ENCODE assay signal across 8 mouse cellular contexts in the genomic region with DNA sequence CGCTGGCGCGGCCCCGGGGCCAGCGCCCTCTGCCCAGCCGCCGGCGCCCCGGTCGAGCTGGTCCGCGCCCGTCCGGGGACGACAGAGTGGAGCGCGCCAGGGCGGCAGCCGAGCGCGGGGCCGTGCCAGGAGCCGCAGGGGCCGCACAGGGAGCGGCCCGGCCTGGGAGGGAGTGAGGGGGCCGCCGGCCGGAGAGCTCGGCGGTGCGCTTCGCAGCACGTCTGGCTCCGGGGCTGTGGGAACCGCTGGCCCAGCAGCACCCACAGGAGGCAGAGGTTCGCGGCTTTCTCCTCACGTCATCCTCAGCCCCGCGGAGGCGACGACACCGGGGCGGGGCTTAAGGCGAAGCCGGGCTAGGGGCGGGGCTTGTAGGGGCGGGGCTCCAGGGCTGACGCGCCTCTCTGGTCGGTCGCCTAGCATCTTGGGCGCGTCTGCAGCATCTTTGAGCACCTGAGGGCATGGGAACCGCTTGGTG. TPM values are rescaled to one million over a fixed set of nuclear protein-coding genes. Genes with fewer than 3 reads are reported as not detected.
DNase-seq lines count a peak whose midpoint lies in the region; ATAC-seq and TF ChIP-seq lines count a peak whose summit lies in the region.

A gene (minus strand): TSS at position 339 of the 475 bp plus-strand sequence.

- H3K9ac ChIP-seq in heart, embryonic 14.5 days (ENCODE audit: low read length), result peak within 1 kb of the TSS; percentile 84
- H3K9ac ChIP-seq in liver, embryonic 14.5 days (replicated peaks), result peak within 1 kb of the TSS; percentile 53
- H3K9ac ChIP-seq in neural tube, embryonic 12.5 days, result peak within 1 kb of the TSS; percentile 88

- H3K27ac ChIP-seq in heart, embryonic 14.5 days (replicated peaks in 1 of 2; ENCODE audit: control insufficient read depth in 1 of 2, insufficient read depth in 1 of 2, low read depth in 2 of 2, low read length in 2 of 2), result peak within 1 kb of the TSS in 1 of 2 experiments; percentile 65; a peak in 2 of 4 replicates
- H3K27ac ChIP-seq in liver, embryonic 14.5 days, result no peak within 1 kb of the TSS
- H3K27ac ChIP-seq in neural tube, embryonic 12.5 days, result no peak within 1 kb of the TSS

- no peaks in the 10 kb centered on the region for H3K36me3 ChIP-seq in heart, embryonic 14.5 days (ENCODE audit: control insufficient read depth, insufficient read depth, low read length)
- no peaks in the 10 kb centered on the region for H3K36me3 ChIP-seq in liver, embryonic 14.5 days (replicated peaks; ENCODE audit: control insufficient read depth, insufficient read depth, low read depth)
- no peaks in the 10 kb centered on the region for H3K36me3 ChIP-seq in neural tube, embryonic 12.5 days

- peaks cover 2 to 10% of the 10 kb centered on the region in 2 experiments; a peak in 2 of 4 replicates for H3K4me1 ChIP-seq in heart, embryonic 14.5 days (ENCODE audit: control insufficient read depth in 2 of 2, insufficient read depth in 2 of 2, low read length in 2 of 2)
- no peaks in the 10 kb centered on the region for H3K4me1 ChIP-seq in liver, embryonic 14.5 days (replicated peaks; ENCODE audit: control insufficient read depth in 2 of 2, insufficient read depth in 2 of 2, low read length in 1 of 2)
- H3K4me1 ChIP-seq in neural tube, embryonic 12.5 days, result peaks cover 9% of the 10 kb centered on the region; the same call in 1 of the 2 replicates

- peaks cover 12% of the 10 kb centered on the region for H3K27me3 ChIP-seq in heart, embryonic 14.5 days (ENCODE audit: control insufficient read depth, insufficient read depth, low read length)
- peaks cover 27% of the 10 kb centered on the region for H3K27me3 ChIP-seq in liver, embryonic 14.5 days (ENCODE audit: control insufficient read depth, insufficient read depth, low read length)
- H3K27me3 ChIP-seq in neural tube, embryonic 12.5 days (replicated peaks), result peaks cover 5% of the 10 kb centered on the region

- no peaks in the 10 kb centered on the region for H3K9me3 ChIP-seq in heart, embryonic 14.5 days (ENCODE audit: control insufficient read depth, low read length)
- no peaks in the 10 kb centered on the region for H3K9me3 ChIP-seq in liver, embryonic 14.5 days (ENCODE audit: control insufficient read depth, low read length)
- no peaks in the 10 kb centered on the region for H3K9me3 ChIP-seq in neural tube, embryonic 12.5 days

- no peak for TF ChIP-seq EP300 in liver, embryonic 14.5 days (IDR thresholded peaks at IDR 0.05; ENCODE audit: low read depth)

- no peak for TF ChIP-seq CTCF in liver, embryonic 14.5 days (IDR thresholded peaks at IDR 0.05; ENCODE audit: low read depth)

- peak within 1 kb of the TSS; percentile 87 to 92 for H3K4me3 ChIP-seq in heart, embryonic 14.5 days (ENCODE audit: control insufficient read depth in 1 of 2, insufficient read depth in 1 of 2, low read depth in 1 of 2, low read length in 2 of 2)
- peak within 1 kb of the TSS; percentile 51 to 60 for H3K4me3 ChIP-seq in liver, embryonic 14.5 days (ENCODE audit: insufficient read depth in 1 of 2, low read depth in 2 of 2, low read length in 2 of 2)
- peak within 1 kb of the TSS; percentile 90 for H3K4me3 ChIP-seq in neural tube, embryonic 12.5 days

- DNase-seq in CD4-positive helper T cell, adult 2 months (ENCODE audit: low read depth, low spot score), result peak; percentile 85
- peak; percentile 26 for DNase-seq in c-Kit-negative CD71-positive TER-119-positive erythroid progenitor cells, embryonic 14.5 days (ENCODE audit: low read depth, low spot score)
- peak; percentile 30 for DNase-seq in fibroblast of lung, adult 2 months (ENCODE audit: low read depth)
- DNase-seq in kidney, postnatal 14 days, result peak; percentile 89
- DNase-seq in liver, embryonic 14.5 days (ENCODE audit: low read depth in 3 of 3, low spot score in 3 of 3), result peak; percentile 45 to 50 (median 48)
- DNase-seq in telencephalon, adult 2 months (ENCODE audit: low read depth, low spot score), result peak; percentile 75

- WGBS in heart, embryonic 14.5 days, result under 1% methylated on average over 49 of the region's 56 CpGs
- under 1% methylated on average over 53 of the region's 56 CpGs for WGBS in liver, embryonic 14.5 days (ENCODE audit: insufficient replicate concordance)
- WGBS in neural tube, embryonic 12.5 days, result under 1% methylated on average over 48 of the region's 56 CpGs

- peak within 1 kb of the TSS; percentile 90 for H3K4me2 ChIP-seq in heart, embryonic 14.5 days (ENCODE audit: low read length)
- H3K4me2 ChIP-seq in liver, embryonic 14.5 days (ENCODE audit: low read depth), result peak within 1 kb of the TSS; percentile 76
- peak within 1 kb of the TSS; percentile 93 for H3K4me2 ChIP-seq in neural tube, embryonic 12.5 days (replicated peaks)

- peak; percentile 97 for ATAC-seq in heart, embryonic 14.5 days (ENCODE audit: insufficient number of reproducible peaks, insufficient read depth, low FRiP score, low read depth)
- ATAC-seq in liver, embryonic 14.5 days (ENCODE audit: insufficient read depth), result peak; percentile 92
- ATAC-seq in neural tube, embryonic 12.5 days (ENCODE audit: low FRiP score, low read depth), result peak; percentile 99

RNA-seq across cellular contexts. Expression of the gene that starts here (rescaled TPM):
- 2.9 and 3.7 TPM in 2 replicates for polyA plus RNA-seq in heart, embryonic 14.5 days (2014; fragmentation: Nextera tagmentation; extraction: Ambion mirVana)
- polyA plus RNA-seq in liver, embryonic 14.5 days (2012; rRNA removed), result 0.44 and 0.45 TPM in 2 replicates
- polyA plus RNA-seq in liver, embryonic 14.5 days (2014; fragmentation: Nextera tagmentation; extraction: Ambion mirVana), result 0.51 and 0.52 TPM in 2 replicates
- polyA plus RNA-seq in neural tube, embryonic 12.5 days (2016; fragmentation: Nextera tagmentation; extraction: Ambion mirVana), result 4.3 and 4.7 TPM in 2 replicates

Comparison
In these comparisons a context has a peak if more than half of its experiments do, and no peak if none do; other contexts are left out.
1. Peak in DNase-seq, ATAC-seq, H3K4me3 ChIP-seq, H3K9ac ChIP-seq and H3K4me2 ChIP-seq in liver, embryonic 14.5 days; RNA of the gene not detected or under 1 TPM.
2. DNase-seq: peak in every context shown above with its lines; median percentile 89 in kidney, postnatal 14 days; 85 in CD4-positive helper T cell, adult 2 months; 75 in telencephalon, adult 2 months; 48 in liver, embryonic 14.5 days; 30 in fibroblast of lung, adult 2 months; 26 in c-Kit-negative CD71-positive TER-119-positive erythroid progenitor cells, embryonic 14.5 days.